Mouse (Mus musculus) cerebellum, adult 11 months (tissue): ENCODE measurements around the gene Hist1h3a.
A peak's percentile ranks its signal among the peaks of the same experiment; 100 is the strongest.
"Not testable (repeated sequence)": the region's sequence is repeated elsewhere in the genome, so short reads cannot be mapped to it uniquely, and the experiment has no call there.

Source experiments
- DNase-seq: peaks from one replicate; pipeline ENCODE4 v3.0.0; 2022

The Hist1h3a gene

GRCm38 (mm10) chr13:23740910-23741309 lies 21.3 kb downstream of the Hist1h3a start:
- no peak for DNase-seq

- no peak for DNase-seq
Observed at GRCm38 (mm10) chr13:23740256-23740840, 21.8 kb downstream of the Hist1h3a start.

GRCm38 (mm10) chr13:23739922-23740252 lies 22.3 kb downstream of the Hist1h3a start:
- no peak for DNase-seq

- peak; percentile 84 for DNase-seq
Observed at GRCm38 (mm10) chr13:23739069-23739921, 22.9 kb downstream of the Hist1h3a start.

- peak; percentile 74 for DNase-seq
Observed at GRCm38 (mm10) chr13:23738677-23739068, 23.5 kb downstream of the Hist1h3a start, which contains the start of gene Hist1h1c. TSS of gene Hist1h1c (plus strand) at chr13:23738808.

- peak; percentile 16 for DNase-seq
Observed at GRCm38 (mm10) chr13:23738041-23738440, 24.1 kb downstream of the Hist1h3a start.

GRCm38 (mm10) chr13:23737091-23737490 lies 25.1 kb downstream of the Hist1h3a start:
- DNase-seq, result no peak

GRCm38 (mm10) chr13:23732156-23732804 lies 29.9 kb downstream of the Hist1h3a start:
- no peak for DNase-seq

GRCm38 (mm10) chr13:23730479-23730878 lies 31.7 kb downstream of the Hist1h3a start:
- no peak for DNase-seq

GRCm38 (mm10) chr13:23729706-23730105 lies 32.5 kb downstream of the Hist1h3a start:
- DNase-seq, result no peak

- DNase-seq, result no peak
Observed at GRCm38 (mm10) chr13:23729192-23729525, 33.0 kb downstream of the Hist1h3a start.

- no peak for DNase-seq
Observed at GRCm38 (mm10) chr13:23728472-23729191, 33.6 kb downstream of the Hist1h3a start.

GRCm38 (mm10) chr13:23725213-23725612 lies 37.0 kb downstream of the Hist1h3a start:
- DNase-seq, result no peak

GRCm38 (mm10) chr13:23724239-23724638 lies 37.9 kb downstream of the Hist1h3a start:
- no peak for DNase-seq

GRCm38 (mm10) chr13:23717593-23718245 lies 44.5 kb downstream of the Hist1h3a start:
- not testable (repeated sequence) for DNase-seq

GRCm38 (mm10) chr13:23717176-23717575 lies 45.0 kb downstream of the Hist1h3a start:
- DNase-seq, result no peak

- no peak for DNase-seq
Observed at GRCm38 (mm10) chr13:23716261-23717042, 45.7 kb downstream of the Hist1h3a start.
